Mouse (Mus musculus) heart, embryonic 14.5 days (tissue): ENCODE results near the gene Zranb3. TPM values are rescaled to one million over a fixed set of nuclear protein-coding genes. Genes with fewer than 3 reads are reported as not detected.
"Not testable (repeated sequence)": the region's sequence is repeated elsewhere in the genome, so short reads cannot be mapped to it uniquely, and the experiment has no call there.

Source experiments
- ATAC-seq: fragments of 200-750 bp; cut with Nextera tagmentation; 2 replicates; pipeline ENCODE4 v1.8.0; 2017; ENCODE audit warnings: low read depth, moderate TSS enrichment; ENCODE audit not compliant: insufficient number of reproducible peaks, insufficient read depth, low FRiP score
- H3K27ac ChIP-seq, 2 experiments: fragments of 200-500 bp in 1 of 2; fragments of 300-500 bp in 1 of 2; sonication (generic) in 1 of 2; replicated peaks in 1 of 2; 2 replicates each; pipeline ENCODE4 v1.5.1; 2012 to 2014; ENCODE audit warnings: low read depth in 2 of 2, low read length in 2 of 2, control low read depth in 1 of 2, mild to moderate bottlenecking in 1 of 2, mixed read lengths in 1 of 2; ENCODE audit not compliant: control insufficient read depth in 1 of 2, insufficient read depth in 1 of 2
- H3K27me3 ChIP-seq: fragments of 300-500 bp; sonication (generic); 2 replicates; pipeline ENCODE4 v1.6.1; 2014; ENCODE audit warnings: mild to moderate bottlenecking, low read length, control low read depth; ENCODE audit not compliant: control insufficient read depth, insufficient read depth
- H3K36me3 ChIP-seq: fragments of 300-500 bp; sonication (generic); 2 replicates; pipeline ENCODE4 v1.6.1; 2014; ENCODE audit warnings: mild to moderate bottlenecking, control low read depth, low read length, mixed read lengths; ENCODE audit not compliant: control insufficient read depth, insufficient read depth
- H3K4me1 ChIP-seq, 2 experiments: fragments of 200-500 bp in 1 of 2; fragments of 300-500 bp in 1 of 2; sonication (generic) in 1 of 2; 2 replicates each; pipeline ENCODE4 v1.6.1; 2012 to 2014; ENCODE audit warnings: low read length in 2 of 2, control low read depth in 1 of 2, mixed read lengths in 1 of 2; ENCODE audit not compliant: control insufficient read depth in 2 of 2, insufficient read depth in 2 of 2
- H3K4me2 ChIP-seq: fragments of 300-500 bp; sonication (generic); 2 replicates; pipeline ENCODE4 v1.6.1; 2014; ENCODE audit warnings: mild to moderate bottlenecking, low read length
- H3K4me3 ChIP-seq, 2 experiments: fragments of 200-500 bp in 1 of 2; fragments of 300-500 bp in 1 of 2; sonication (generic) in 1 of 2; 2 replicates each; pipeline ENCODE4 v1.5.1; 2012 to 2014; ENCODE audit warnings: low read length in 2 of 2, mild to moderate bottlenecking in 2 of 2, control low read depth in 1 of 2, low read depth in 1 of 2, moderate library complexity in 1 of 2; ENCODE audit not compliant: control insufficient read depth in 1 of 2, insufficient read depth in 1 of 2
- H3K9ac ChIP-seq: fragments of 300-500 bp; sonication (generic); 2 replicates; pipeline ENCODE4 v1.6.1; 2014; ENCODE audit warnings: mild to moderate bottlenecking, low read length
- H3K9me3 ChIP-seq: fragments of 300-500 bp; sonication (generic); 2 replicates; pipeline ENCODE4 v1.6.1; 2016; ENCODE audit warnings: low read length, control low read depth; ENCODE audit not compliant: control insufficient read depth
- WGBS: fragments of 180-500 bp; shearing (Covaris S2); extraction: QIAGEN DNeasy Blood & Tissue Kit; methylation state at CpG from one replicate; pipeline ENCODE4 v1.1.7; 2014; 5-methylcytosine and 5-hydroxymethylcytosine counted together
- polyA plus RNA-seq: library from polyadenylated mRNA; unstranded; fragments of >200 nt; fragmentation: Nextera tagmentation; extraction: Ambion mirVana; gene quantifications from 2 replicates; pipeline ENCODE4 v1.2.1, GENCODE M21; 2014

The Zranb3 gene
- polyA plus RNA-seq, 1 experiment from 2014 or later: 5.9 TPM

- Histone ChIP-seq H3K9ac (no peak overlapping the region), H3K4me1 (no peaks in the 10 kb centered on the region), H3K4me3 (no peak overlapping the region), H3K9me3 (no peaks in the 10 kb centered on the region), H3K36me3 (no peaks in the 10 kb centered on the region), H3K27ac (no peak overlapping the region), H3K27me3 (no peaks in the 10 kb centered on the region), H3K4me2 (no peak overlapping the region)
- 92% methylated on average over 2 of the region's 2 CpGs for WGBS
- ATAC-seq: no peak
Measured at GRCm38 (mm10) chr1:128031524-128031923, 71.3 kb downstream of the Zranb3 start.

- no peaks in the 10 kb centered on the region for H3K9me3 ChIP-seq
- H3K4me2 ChIP-seq: no peak overlapping the region
- H3K27me3 ChIP-seq: no peaks in the 10 kb centered on the region
- no peak overlapping the region for H3K27ac ChIP-seq
- H3K4me1 ChIP-seq: no peaks in the 10 kb centered on the region
- no peaks in the 10 kb centered on the region for H3K36me3 ChIP-seq
- WGBS: 92% methylated on average over 4 of the region's 4 CpGs
- no peak overlapping the region for H3K4me3 ChIP-seq
- H3K9ac ChIP-seq: no peak overlapping the region
- no peak for ATAC-seq
Measured at GRCm38 (mm10) chr1:128024363-128025114, 78.3 kb downstream of the Zranb3 start.

- H3K36me3 ChIP-seq: no peaks in the 10 kb centered on the region
- H3K9me3 ChIP-seq: no peaks in the 10 kb centered on the region
- H3K9ac ChIP-seq: no peak overlapping the region
- ATAC-seq: no peak
- 63% methylated on average over 2 of the region's 2 CpGs for WGBS
- no peaks in the 10 kb centered on the region for H3K27me3 ChIP-seq
- H3K4me2 ChIP-seq: no peak overlapping the region
- 0 out of 4 replicates have a peak, but pooled peaks cover 0 to 4% of the 10 kb centered on the region in 2 experiments for H3K4me1 ChIP-seq
- H3K4me3 ChIP-seq: no peak overlapping the region
- no peak overlapping the region for H3K27ac ChIP-seq
Measured at GRCm38 (mm10) chr1:128020001-128020770, 82.7 kb downstream of the Zranb3 start.

GRCm38 (mm10) chr1:128016035-128016492 lies 86.8 kb downstream of the Zranb3 start:
- 67% methylated on average over 6 of the region's 6 CpGs for WGBS
- Histone ChIP-seq H3K4me1 (peaks cover 0 to 4% of the 10 kb centered on the region in 2 experiments; a peak in 1 of 4 replicates), H3K9me3 (no peaks in the 10 kb centered on the region), H3K4me3 (no peak overlapping the region), H3K36me3 (peaks cover 4% of the 10 kb centered on the region; the same call in 1 of the 2 replicates), H3K27me3 (no peaks in the 10 kb centered on the region), H3K27ac (no peak overlapping the region), H3K4me2 (no peak overlapping the region), H3K9ac (no peak overlapping the region)
- no peak for ATAC-seq

- no peak for ATAC-seq
- Histone ChIP-seq H3K4me3 (no peak overlapping the region), H3K9ac (no peak overlapping the region), H3K27ac (no peak overlapping the region), H3K27me3 (no peaks in the 10 kb centered on the region), H3K4me2 (no peak overlapping the region), H3K4me1 (peaks cover 0 to 4% of the 10 kb centered on the region in 2 experiments; a peak in 1 of 4 replicates), H3K36me3 (peaks cover 4% of the 10 kb centered on the region; the same call in 1 of the 2 replicates), H3K9me3 (peaks cover 3% of the 10 kb centered on the region; the same call in 1 of the 2 replicates)
- WGBS: 59% methylated on average over 4 of the region's 4 CpGs
Measured at GRCm38 (mm10) chr1:128013698-128014386, 89.0 kb downstream of the Zranb3 start.

DNA sequence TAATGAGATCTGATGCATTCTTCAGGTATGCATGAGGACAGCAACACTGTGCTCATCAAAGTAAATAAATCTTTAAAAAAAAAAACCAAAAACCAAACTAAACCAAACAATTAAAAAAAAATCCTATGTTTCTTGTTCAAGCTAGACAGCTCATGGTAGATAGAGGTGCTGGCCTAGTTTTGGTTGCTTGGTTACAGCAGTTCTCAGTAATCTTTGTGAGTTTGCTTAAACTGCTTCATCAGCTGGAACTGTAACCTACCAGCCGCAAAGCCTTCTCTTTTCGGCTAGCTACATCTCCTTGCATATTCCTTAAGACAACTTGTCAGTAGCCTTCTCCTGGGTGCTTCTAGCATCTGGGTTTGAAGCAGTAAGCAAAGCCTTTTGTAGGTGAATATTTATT lies 93.1 kb downstream of the Zranb3 start:
- Histone ChIP-seq H3K27ac (no peak overlapping the region), H3K9me3 (peaks cover 3% of the 10 kb centered on the region; the same call in 1 of the 2 replicates), H3K4me3 (no peak overlapping the region), H3K4me2 (no peak overlapping the region), H3K4me1 (no peaks in the 10 kb centered on the region; a peak in 1 of 4 replicates), H3K9ac (no peak overlapping the region), H3K27me3 (no peaks in the 10 kb centered on the region), H3K36me3 (peaks cover 4% of the 10 kb centered on the region; the same call in 1 of the 2 replicates)
- 88% methylated on average over 2 of the region's 2 CpGs for WGBS
- no peak for ATAC-seq

DNA sequence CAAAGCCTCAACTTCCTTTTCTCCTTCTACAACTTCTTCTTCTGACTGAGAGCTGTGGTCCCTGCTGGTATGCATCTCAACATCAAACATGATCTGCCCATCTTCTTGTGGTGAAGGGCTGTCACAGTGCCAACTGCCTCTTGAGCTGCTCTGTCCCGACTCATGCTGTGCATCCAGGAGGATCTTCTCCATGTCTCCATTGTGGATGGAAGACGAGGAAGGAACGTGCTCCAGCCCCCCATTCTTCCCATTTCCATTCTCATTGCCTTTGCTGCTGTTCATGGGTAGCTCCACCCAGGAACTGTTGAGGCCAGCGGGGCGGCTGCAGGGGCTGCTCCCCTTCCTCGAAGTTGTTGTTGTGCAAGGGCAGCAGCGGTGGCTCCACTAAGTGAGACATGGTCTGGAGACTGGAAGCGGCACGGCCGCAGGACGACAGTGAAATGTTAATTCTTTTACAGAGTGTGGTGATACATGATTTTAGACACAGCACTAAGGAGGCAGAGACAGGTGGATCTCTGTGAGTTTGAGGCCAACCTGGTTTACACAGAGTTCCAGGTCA lies 96.7 kb downstream of the Zranb3 start:
- not testable (repeated sequence) for ATAC-seq, H3K27ac ChIP-seq, H3K4me3 ChIP-seq, H3K4me2 ChIP-seq, H3K27me3 ChIP-seq, H3K9ac ChIP-seq, H3K4me1 ChIP-seq, H3K9me3 ChIP-seq, H3K36me3 ChIP-seq
- 88% methylated on average over 11 of the region's 11 CpGs for WGBS
